Mouse (Mus musculus) lung, postnatal 0 days (tissue): ENCODE data around the gene Kifc5b.

ENCODE experiments used
- CTCF ChIP-seq: IDR thresholded peaks from 2 replicates; pipeline ENCODE4 v1.5.1; 2016; ENCODE audit warnings: antibody characterized with exemption, mild to moderate bottlenecking
- EP300 ChIP-seq: IDR thresholded peaks from 2 replicates; pipeline ENCODE4 v1.6.1; 2016; ENCODE audit warnings: antibody characterized with exemption, mild to moderate bottlenecking, control low read depth

- TF ChIP-seq CTCF (no peak), EP300 (no peak)
Measured at GRCm38 (mm10) chr17:26966993-26967392, 50.1 kb downstream of the Kifc5b start.
